Mouse (Mus musculus): Measurements from ENCODE around the gene Mblac2. TPM values are rescaled to one million over a fixed set of nuclear protein-coding genes. Genes with fewer than 3 reads are reported as not detected.
"Not testable (repeated sequence)": the region's sequence is repeated elsewhere in the genome, so short reads cannot be mapped to it uniquely, and the experiment has no call there.

Gene Mblac2
- polyA plus RNA-seq, 1 experiment from 2014 or later = 7.5 TPM

DNA sequence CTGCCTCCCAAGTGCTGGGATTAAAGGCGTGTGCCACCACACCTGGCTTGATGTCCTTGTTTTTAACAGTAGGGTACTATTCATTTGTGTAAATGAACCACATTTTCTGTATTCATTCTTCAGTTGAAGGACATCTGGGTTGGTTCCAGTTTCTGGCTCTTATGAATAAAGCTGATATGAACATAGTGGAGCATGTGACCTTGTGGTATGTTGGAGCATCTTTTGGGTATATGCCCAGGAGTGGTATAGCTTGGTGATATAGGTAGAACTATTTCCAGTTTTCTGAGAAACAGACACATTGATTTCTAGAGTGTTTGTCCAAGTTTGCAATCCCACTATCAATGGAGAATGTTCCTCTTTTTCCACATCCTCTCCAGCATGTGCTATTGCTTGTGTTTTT lies 2.8 kb downstream of the Mblac2 start:
- Histone ChIP-seq H3K27me3 (ENCODE audit: control insufficient read depth, insufficient read depth, low read length) (no peaks in the 10 kb centered on the region), H3K9ac (ENCODE audit: low read length) (no peak overlapping the region), H3K27ac (ENCODE audit: low read length) (no peak overlapping the region), H3K9me3 (replicated peaks; ENCODE audit: control insufficient read depth, low read length) (no peaks in the 10 kb centered on the region), H3K4me3 (replicated peaks; ENCODE audit: low read length) (no peak overlapping the region), H3K4me1 (ENCODE audit: control insufficient read depth, insufficient read depth, low read length) (0 out of 2 replicates have a peak, but pooled peaks cover 10% of the 10 kb centered on the region), H3K4me2 (ENCODE audit: low read depth, low read length) (no peak overlapping the region), H3K36me3 (ENCODE audit: control insufficient read depth, insufficient read depth, low read length) (no peaks in the 10 kb centered on the region)
- 100% methylated on average over 1 of the region's 1 CpGs for WGBS
- ATAC-seq (ENCODE audit: insufficient read depth, low FRiP score) = no peak

DNA sequence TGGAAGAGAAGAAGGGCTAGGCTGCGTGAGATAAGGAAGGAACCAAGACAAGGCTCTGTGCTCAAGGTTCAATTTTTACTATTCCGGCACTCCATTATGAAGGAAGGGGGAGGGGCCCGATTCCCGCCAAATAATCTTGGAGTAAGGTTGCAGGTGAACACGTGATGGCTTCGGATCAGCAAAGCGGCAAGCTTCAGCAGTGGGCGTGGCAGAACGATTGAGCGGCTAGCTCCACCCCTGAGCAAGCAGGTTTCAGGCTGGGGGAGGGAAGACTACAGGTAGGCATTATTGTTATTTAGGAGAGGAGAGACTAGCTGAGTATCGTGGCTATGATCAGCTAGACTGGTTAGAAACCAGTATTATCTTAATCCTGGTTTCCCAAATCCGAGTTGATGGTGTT lies 17.0 kb downstream of the Mblac2 start:
- H3K27me3 ChIP-seq (ENCODE audit: control insufficient read depth, insufficient read depth, low read length); H3K9me3 ChIP-seq (replicated peaks; ENCODE audit: control insufficient read depth, low read length); H3K4me3 ChIP-seq (replicated peaks; ENCODE audit: low read length); H3K27ac ChIP-seq (ENCODE audit: low read length); ATAC-seq (ENCODE audit: insufficient read depth, low FRiP score); H3K4me1 ChIP-seq (ENCODE audit: control insufficient read depth, insufficient read depth, low read length); H3K4me2 ChIP-seq (ENCODE audit: low read depth, low read length); H3K36me3 ChIP-seq (ENCODE audit: control insufficient read depth, insufficient read depth, low read length); H3K9ac ChIP-seq (ENCODE audit: low read length): not testable (repeated sequence)
- 53% methylated on average over 12 of the region's 12 CpGs for WGBS

DNA sequence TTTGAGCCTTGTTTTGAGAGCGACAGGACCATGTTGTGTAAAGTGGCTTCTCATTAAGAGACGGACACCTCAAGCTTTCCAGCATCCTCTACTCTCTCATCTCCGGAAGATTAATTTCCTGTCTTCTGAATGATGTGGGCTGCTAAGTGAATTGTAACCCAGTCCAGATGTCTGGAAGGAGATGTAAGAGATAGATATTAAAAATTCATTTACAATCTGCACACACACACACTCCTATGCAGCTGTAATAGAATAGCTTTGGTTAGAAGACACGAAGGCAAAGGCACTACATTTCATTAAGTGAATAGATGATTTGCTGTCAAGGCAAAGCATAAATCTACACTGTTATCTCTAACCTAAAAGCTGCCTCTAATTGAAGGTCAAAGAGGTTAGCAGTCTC lies 18.0 kb downstream of the Mblac2 start:
- no peak for ATAC-seq (ENCODE audit: insufficient read depth, low FRiP score)
- H3K27ac ChIP-seq (ENCODE audit: low read length) = no peak overlapping the region
- H3K4me3 ChIP-seq (replicated peaks; ENCODE audit: low read length) = no peak overlapping the region
- H3K9ac ChIP-seq (ENCODE audit: low read length) = no peak overlapping the region
- H3K4me2 ChIP-seq (ENCODE audit: low read depth, low read length) = no peak overlapping the region
- WGBS = 53% methylated on average over 4 of the region's 4 CpGs
- no peaks in the 10 kb centered on the region for H3K4me1 ChIP-seq (ENCODE audit: control insufficient read depth, insufficient read depth, low read length)
- H3K9me3 ChIP-seq (replicated peaks; ENCODE audit: control insufficient read depth, low read length) = no peaks in the 10 kb centered on the region; the same call in 1 of the 2 replicates
- no peaks in the 10 kb centered on the region for H3K36me3 ChIP-seq (ENCODE audit: control insufficient read depth, insufficient read depth, low read length)
- no peaks in the 10 kb centered on the region for H3K27me3 ChIP-seq (ENCODE audit: control insufficient read depth, insufficient read depth, low read length)

DNA sequence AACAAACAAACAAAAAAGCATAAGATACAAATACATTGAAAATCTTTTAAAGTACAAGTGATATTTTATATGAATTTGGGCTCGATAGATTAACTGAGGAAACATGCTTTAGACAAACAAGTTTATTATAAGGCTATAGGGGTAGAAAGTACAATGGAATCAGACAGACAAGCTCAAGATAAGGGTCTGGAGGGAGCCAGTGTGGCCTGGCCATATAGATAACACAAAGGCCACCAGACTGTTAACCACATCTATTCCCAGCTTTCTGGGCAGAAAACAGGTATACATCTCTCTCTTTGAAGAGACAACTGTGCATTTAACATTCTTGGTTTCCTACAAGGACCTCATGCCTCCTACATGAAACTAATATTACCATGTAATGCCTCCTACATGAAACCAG lies 19.2 kb downstream of the Mblac2 start:
- Histone ChIP-seq H3K27ac (ENCODE audit: low read length) (no peak overlapping the region), H3K9me3 (replicated peaks; ENCODE audit: control insufficient read depth, low read length) (no peaks in the 10 kb centered on the region; the same call in 1 of the 2 replicates), H3K4me3 (replicated peaks; ENCODE audit: low read length) (no peak overlapping the region), H3K4me1 (ENCODE audit: control insufficient read depth, insufficient read depth, low read length) (no peaks in the 10 kb centered on the region), H3K36me3 (ENCODE audit: control insufficient read depth, insufficient read depth, low read length) (no peaks in the 10 kb centered on the region), H3K9ac (ENCODE audit: low read length) (no peak overlapping the region), H3K4me2 (ENCODE audit: low read depth, low read length) (no peak overlapping the region), H3K27me3 (ENCODE audit: control insufficient read depth, insufficient read depth, low read length) (no peaks in the 10 kb centered on the region)
- no peak for ATAC-seq (ENCODE audit: insufficient read depth, low FRiP score)
- 88% methylated on average over 1 of the region's 1 CpGs for WGBS

DNA sequence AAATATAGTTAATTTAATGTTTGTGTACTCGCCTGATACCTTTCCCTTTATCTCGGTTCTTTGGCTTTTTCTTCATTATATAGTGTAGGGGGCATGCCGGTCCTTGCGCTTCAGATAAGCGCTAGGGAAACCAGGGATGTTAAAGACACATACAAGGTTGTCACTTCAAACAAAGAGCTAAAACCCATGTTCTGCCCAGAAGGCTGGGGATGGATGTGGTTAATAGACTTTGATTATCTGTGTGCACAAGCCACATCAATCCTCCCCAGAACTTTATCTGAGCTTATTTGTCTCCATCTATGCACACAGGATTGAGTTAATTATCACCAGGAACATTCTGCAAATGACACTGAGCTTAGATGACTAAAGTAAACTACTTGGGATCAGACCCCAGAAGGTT lies 25.5 kb downstream of the Mblac2 start:
- Histone ChIP-seq H3K4me3 (replicated peaks; ENCODE audit: low read length) (no peak overlapping the region), H3K4me2 (ENCODE audit: low read depth, low read length) (no peak overlapping the region), H3K4me1 (ENCODE audit: control insufficient read depth, insufficient read depth, low read length) (no peaks in the 10 kb centered on the region), H3K9ac (ENCODE audit: low read length) (no peak overlapping the region), H3K27me3 (ENCODE audit: control insufficient read depth, insufficient read depth, low read length) (no peaks in the 10 kb centered on the region), H3K27ac (ENCODE audit: low read length) (no peak overlapping the region), H3K9me3 (replicated peaks; ENCODE audit: control insufficient read depth, low read length) (no peaks in the 10 kb centered on the region), H3K36me3 (ENCODE audit: control insufficient read depth, insufficient read depth, low read length) (no peaks in the 10 kb centered on the region)
- no peak for ATAC-seq (ENCODE audit: insufficient read depth, low FRiP score)
- WGBS = 69% methylated on average over 5 of the region's 5 CpGs

DNA sequence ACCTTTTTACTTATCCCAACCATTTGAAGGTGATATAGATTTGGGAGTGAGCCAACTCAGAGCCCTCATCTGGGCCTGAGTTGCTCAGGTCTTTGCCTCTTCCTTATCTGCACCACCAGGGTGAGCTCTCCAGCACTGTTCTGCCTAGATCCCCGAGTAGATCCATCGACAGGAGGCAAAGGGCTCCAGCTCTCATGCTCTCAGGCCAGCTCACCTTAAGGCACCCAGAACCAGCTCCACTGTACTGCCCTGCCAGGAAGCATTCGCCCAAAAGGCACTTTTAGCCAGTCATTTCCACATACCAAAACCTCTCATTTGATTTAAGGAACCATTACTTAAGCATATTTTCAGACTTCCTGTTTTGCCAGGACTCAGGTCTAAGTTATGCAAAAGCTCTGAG lies 29.8 kb downstream of the Mblac2 start:
- ATAC-seq (ENCODE audit: insufficient read depth, low FRiP score) = no peak
- no peaks in the 10 kb centered on the region for H3K4me1 ChIP-seq (ENCODE audit: control insufficient read depth, insufficient read depth, low read length)
- WGBS = 42% methylated on average over 3 of the region's 3 CpGs

DNA sequence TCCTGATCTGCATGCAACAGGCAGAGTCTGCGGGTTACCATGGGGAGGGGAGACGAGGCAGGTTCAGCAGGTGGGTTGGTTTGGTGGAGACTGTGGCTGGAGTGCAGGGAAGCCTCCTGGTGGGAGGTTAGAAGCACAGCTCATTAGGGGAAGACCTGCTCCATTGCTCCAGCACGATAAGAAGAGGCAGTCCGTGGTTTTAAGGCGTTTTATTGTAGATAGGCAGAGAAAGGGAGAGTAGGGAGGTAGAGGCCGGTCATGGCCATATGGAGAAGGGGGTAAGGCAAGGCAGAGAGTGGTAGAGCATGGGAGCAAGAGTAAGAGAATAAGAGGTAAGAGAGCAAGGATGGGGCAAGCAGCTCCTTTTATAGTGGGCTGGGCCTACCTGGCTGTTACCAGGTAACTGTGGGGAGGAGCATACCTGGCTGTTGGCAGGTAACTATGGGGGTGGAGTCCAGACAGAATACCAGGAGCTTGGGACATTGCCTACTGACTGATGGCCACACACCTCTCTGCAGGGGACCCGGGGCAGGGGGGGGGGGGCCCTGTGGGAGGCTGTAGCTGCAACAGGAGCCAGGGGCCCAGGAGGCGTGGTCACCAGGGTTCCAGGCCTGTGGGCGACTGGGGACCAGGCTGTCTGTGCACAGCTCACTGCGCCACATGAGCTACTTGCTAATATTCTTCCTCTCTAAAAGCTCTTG lies 32.4 kb downstream of the Mblac2 start:
- 45% methylated on average over 10 of the region's 10 CpGs for WGBS
- no peak overlapping the region; the same call in 1 of the 2 replicates for H3K27ac ChIP-seq (ENCODE audit: low read length)
- H3K36me3 ChIP-seq (ENCODE audit: control insufficient read depth, insufficient read depth, low read length) = no peaks in the 10 kb centered on the region
- H3K27me3 ChIP-seq (ENCODE audit: control insufficient read depth, insufficient read depth, low read length) = no peaks in the 10 kb centered on the region
- H3K4me1 ChIP-seq (ENCODE audit: control insufficient read depth, insufficient read depth, low read length) = no peaks in the 10 kb centered on the region
- ATAC-seq (ENCODE audit: insufficient read depth, low FRiP score) = no peak
- no peak overlapping the region for H3K4me2 ChIP-seq (ENCODE audit: low read depth, low read length)
- H3K9ac ChIP-seq (ENCODE audit: low read length) = no peak overlapping the region
- H3K4me3 ChIP-seq (replicated peaks; ENCODE audit: low read length) = no peak overlapping the region
- no peaks in the 10 kb centered on the region for H3K9me3 ChIP-seq (replicated peaks; ENCODE audit: control insufficient read depth, low read length)

More for the DNA sequence above, 29.8 kb downstream of the Mblac2 start:
- H3K9me3 ChIP-seq (replicated peaks; ENCODE audit: control insufficient read depth, low read length) = no peaks in the 10 kb centered on the region
- no peaks in the 10 kb centered on the region for H3K27me3 ChIP-seq (ENCODE audit: control insufficient read depth, insufficient read depth, low read length)
- H3K36me3 ChIP-seq (ENCODE audit: control insufficient read depth, insufficient read depth, low read length) = no peaks in the 10 kb centered on the region
- H3K27ac ChIP-seq (ENCODE audit: low read length) = no peak overlapping the region
- no peak overlapping the region for H3K4me3 ChIP-seq (replicated peaks; ENCODE audit: low read length)
- H3K4me2 ChIP-seq (ENCODE audit: low read depth, low read length) = no peak overlapping the region
- no peak overlapping the region for H3K9ac ChIP-seq (ENCODE audit: low read length)

DNA sequence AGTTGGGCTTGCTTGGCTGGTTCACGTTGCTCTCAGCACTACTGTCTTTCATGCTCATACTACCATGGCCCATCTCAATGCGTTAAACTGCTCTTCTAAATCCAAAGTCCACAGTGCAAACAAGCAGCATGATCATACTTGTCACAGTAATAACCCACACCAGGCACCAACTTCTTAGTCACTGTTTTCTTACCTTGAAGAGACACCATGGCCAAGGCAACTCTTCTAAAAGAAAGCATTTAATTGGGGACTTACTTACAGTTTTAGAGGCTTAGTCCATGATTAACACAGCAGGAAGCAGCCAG lies 32.9 kb downstream of the Mblac2 start:
- WGBS = 41% methylated on average over 2 of the region's 2 CpGs
- no peak overlapping the region for H3K4me2 ChIP-seq (ENCODE audit: low read depth, low read length)

DNA sequence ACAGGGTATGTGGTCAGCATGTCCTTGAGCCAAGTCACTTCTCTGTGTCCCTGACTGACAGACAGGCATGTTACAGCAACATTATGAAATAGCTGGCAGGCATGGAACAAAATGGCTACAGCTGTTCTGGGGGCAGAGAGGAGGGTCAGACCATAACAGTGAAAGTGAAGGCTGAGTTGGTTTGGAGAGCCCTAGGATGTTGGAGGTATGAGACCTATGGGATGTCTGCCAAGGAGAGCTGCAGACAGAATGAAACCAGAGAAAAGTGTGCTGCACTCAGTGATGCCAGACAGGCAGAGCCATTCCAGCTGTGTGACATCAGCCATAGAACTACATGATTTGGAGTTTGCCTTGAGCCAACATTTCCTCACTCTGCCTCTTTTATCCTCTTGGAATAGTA lies 43.7 kb downstream of the Mblac2 start:
- no peak overlapping the region for H3K9ac ChIP-seq (ENCODE audit: low read length)
- no peaks in the 10 kb centered on the region for H3K4me1 ChIP-seq (ENCODE audit: control insufficient read depth, insufficient read depth, low read length)
- H3K9me3 ChIP-seq (replicated peaks; ENCODE audit: control insufficient read depth, low read length) = no peaks in the 10 kb centered on the region
- no peaks in the 10 kb centered on the region for H3K27me3 ChIP-seq (ENCODE audit: control insufficient read depth, insufficient read depth, low read length)
- no peak for ATAC-seq (ENCODE audit: insufficient read depth, low FRiP score)
- H3K4me3 ChIP-seq (replicated peaks; ENCODE audit: low read length) = no peak overlapping the region
- H3K36me3 ChIP-seq (ENCODE audit: control insufficient read depth, insufficient read depth, low read length) = no peaks in the 10 kb centered on the region
- H3K27ac ChIP-seq (ENCODE audit: low read length) = no peak overlapping the region
- no peak overlapping the region for H3K4me2 ChIP-seq (ENCODE audit: low read depth, low read length)

More for the DNA sequence above, 32.9 kb downstream of the Mblac2 start:
- Histone ChIP-seq H3K27me3 (ENCODE audit: control insufficient read depth, insufficient read depth, low read length) (no peaks in the 10 kb centered on the region), H3K9ac (ENCODE audit: low read length) (no peak overlapping the region), H3K27ac (ENCODE audit: low read length) (no peak overlapping the region; the same call in 1 of the 2 replicates), H3K4me1 (ENCODE audit: control insufficient read depth, insufficient read depth, low read length) (no peaks in the 10 kb centered on the region), H3K36me3 (ENCODE audit: control insufficient read depth, insufficient read depth, low read length) (no peaks in the 10 kb centered on the region), H3K9me3 (replicated peaks; ENCODE audit: control insufficient read depth, low read length) (no peaks in the 10 kb centered on the region), H3K4me3 (replicated peaks; ENCODE audit: low read length) (no peak overlapping the region)
- peak; percentile 29; the same call in 1 of the 2 replicates for ATAC-seq (ENCODE audit: insufficient read depth, low FRiP score)
